Mouse (Mus musculus): ENCODE measurements around the gene Kif23. TPM values are rescaled to one million over a fixed set of nuclear protein-coding genes. Genes with fewer than 3 reads are reported as not detected.

Gene Kif23
- total and polyA plus RNA-seq, 2 experiments from 2014 or later = 4.4 to 5.8 TPM

GRCm38 (mm10) chr9:61982940-61983620 is 36.5 kb upstream of the Kif23 start:
- no peak overlapping the region for H3K9ac ChIP-seq (replicated peaks; ENCODE audit: low read length, poor library complexity, severe bottlenecking)
- H3K27ac ChIP-seq (ENCODE audit: low read depth, low read length) = no peak overlapping the region
- no peaks in the 10 kb centered on the region for H3K4me1 ChIP-seq (ENCODE audit: insufficient read depth, low read length)
- no peaks in the 10 kb centered on the region for H3K9me3 ChIP-seq (ENCODE audit: low read length)
- no peak for TF ChIP-seq CTCF (IDR thresholded peaks at IDR 0.05)
- H3K4me3 ChIP-seq (ENCODE audit: low read depth, low read length) = no peak overlapping the region
- no peak overlapping the region for H3K4me2 ChIP-seq (ENCODE audit: low read depth, low read length, poor library complexity, severe bottlenecking)
- no peaks in the 10 kb centered on the region for H3K36me3 ChIP-seq (ENCODE audit: insufficient read depth, low read length)
- WGBS = 89% methylated on average over 7 of the region's 7 CpGs
- DNase-seq (ENCODE audit: low spot score) (no peak), ATAC-seq (ENCODE audit: low FRiP score) (no peak)
- no peaks in the 10 kb centered on the region for H3K27me3 ChIP-seq (ENCODE audit: insufficient read depth, low read length)

GRCm38 (mm10) chr9:61981876-61982275 is 35.3 kb upstream of the Kif23 start:
- Histone ChIP-seq H3K9ac (replicated peaks; ENCODE audit: low read length, poor library complexity, severe bottlenecking) (no peak overlapping the region), H3K27ac (ENCODE audit: low read depth, low read length) (no peak overlapping the region), H3K36me3 (ENCODE audit: insufficient read depth, low read length) (no peaks in the 10 kb centered on the region), H3K4me1 (ENCODE audit: insufficient read depth, low read length) (no peaks in the 10 kb centered on the region), H3K4me2 (ENCODE audit: low read depth, low read length, poor library complexity, severe bottlenecking) (no peak overlapping the region), H3K9me3 (ENCODE audit: low read length) (no peaks in the 10 kb centered on the region), H3K4me3 (ENCODE audit: low read depth, low read length) (no peak overlapping the region), H3K27me3 (ENCODE audit: insufficient read depth, low read length) (no peaks in the 10 kb centered on the region)
- no peak for TF ChIP-seq CTCF (IDR thresholded peaks at IDR 0.05)
- no peak for ATAC-seq (ENCODE audit: low FRiP score)
- DNase-seq (ENCODE audit: low spot score) = no peak
- WGBS = 78% methylated on average over 5 of the region's 5 CpGs

- Histone ChIP-seq H3K9me3 (ENCODE audit: low read length) (no peaks in the 10 kb centered on the region), H3K27me3 (ENCODE audit: insufficient read depth, low read length) (no peaks in the 10 kb centered on the region), H3K36me3 (ENCODE audit: insufficient read depth, low read length) (no peaks in the 10 kb centered on the region), H3K4me1 (ENCODE audit: insufficient read depth, low read length) (no peaks in the 10 kb centered on the region), H3K27ac (ENCODE audit: low read depth, low read length) (no peak overlapping the region), H3K9ac (replicated peaks; ENCODE audit: low read length, poor library complexity, severe bottlenecking) (no peak overlapping the region), H3K4me2 (ENCODE audit: low read depth, low read length, poor library complexity, severe bottlenecking) (no peak overlapping the region), H3K4me3 (ENCODE audit: low read depth, low read length) (no peak overlapping the region)
- ATAC-seq (ENCODE audit: low FRiP score) (no peak), DNase-seq (ENCODE audit: low spot score) (no peak)
- WGBS = 91% methylated on average over 2 of the region's 2 CpGs
- TF ChIP-seq CTCF (IDR thresholded peaks at IDR 0.05) = peak; percentile 30
Measured at GRCm38 (mm10) chr9:61979983-61980382, 33.4 kb upstream of the Kif23 start.

- no peak for ATAC-seq (ENCODE audit: low FRiP score)
- Histone ChIP-seq H3K27me3 (ENCODE audit: insufficient read depth, low read length) (no peaks in the 10 kb centered on the region), H3K36me3 (ENCODE audit: insufficient read depth, low read length) (no peaks in the 10 kb centered on the region), H3K4me2 (ENCODE audit: low read depth, low read length, poor library complexity, severe bottlenecking) (no peak overlapping the region), H3K27ac (ENCODE audit: low read depth, low read length) (no peak overlapping the region), H3K9ac (replicated peaks; ENCODE audit: low read length, poor library complexity, severe bottlenecking) (no peak overlapping the region), H3K4me3 (ENCODE audit: low read depth, low read length) (no peak overlapping the region), H3K9me3 (ENCODE audit: low read length) (no peaks in the 10 kb centered on the region), H3K4me1 (ENCODE audit: insufficient read depth, low read length) (no peaks in the 10 kb centered on the region)
- 93% methylated on average over 13 of the region's 13 CpGs for WGBS
- no peak for TF ChIP-seq CTCF (IDR thresholded peaks at IDR 0.05)
- no peak for DNase-seq (ENCODE audit: low spot score)
Measured at GRCm38 (mm10) chr9:61977258-61977945, 30.8 kb upstream of the Kif23 start.

- ATAC-seq (ENCODE audit: low FRiP score) = no peak
- Histone ChIP-seq H3K4me3 (ENCODE audit: low read depth, low read length) (no peak overlapping the region), H3K27ac (ENCODE audit: low read depth, low read length) (no peak overlapping the region), H3K4me2 (ENCODE audit: low read depth, low read length, poor library complexity, severe bottlenecking) (no peak overlapping the region), H3K36me3 (ENCODE audit: insufficient read depth, low read length) (no peaks in the 10 kb centered on the region), H3K9me3 (ENCODE audit: low read length) (no peaks in the 10 kb centered on the region), H3K27me3 (ENCODE audit: insufficient read depth, low read length) (no peaks in the 10 kb centered on the region), H3K4me1 (ENCODE audit: insufficient read depth, low read length) (no peaks in the 10 kb centered on the region), H3K9ac (replicated peaks; ENCODE audit: low read length, poor library complexity, severe bottlenecking) (no peak overlapping the region)
- WGBS = 60% methylated on average over 7 of the region's 9 CpGs
- DNase-seq (ENCODE audit: low spot score) = no peak
- no peak for TF ChIP-seq CTCF (IDR thresholded peaks at IDR 0.05)
Measured at GRCm38 (mm10) chr9:61972031-61972430, 25.5 kb upstream of the Kif23 start.

GRCm38 (mm10) chr9:61971045-61971444 is 24.5 kb upstream of the Kif23 start:
- H3K9ac ChIP-seq (replicated peaks; ENCODE audit: low read length, poor library complexity, severe bottlenecking) = no peak overlapping the region
- 77% methylated on average over 3 of the region's 3 CpGs for WGBS
- H3K4me2 ChIP-seq (ENCODE audit: low read depth, low read length, poor library complexity, severe bottlenecking) = no peak overlapping the region
- H3K27me3 ChIP-seq (ENCODE audit: insufficient read depth, low read length) = no peaks in the 10 kb centered on the region
- no peak overlapping the region for H3K27ac ChIP-seq (ENCODE audit: low read depth, low read length)
- H3K9me3 ChIP-seq (ENCODE audit: low read length) = no peaks in the 10 kb centered on the region
- no peak for TF ChIP-seq CTCF (IDR thresholded peaks at IDR 0.05)
- no peaks in the 10 kb centered on the region for H3K4me1 ChIP-seq (ENCODE audit: insufficient read depth, low read length)
- no peak overlapping the region for H3K4me3 ChIP-seq (ENCODE audit: low read depth, low read length)
- no peaks in the 10 kb centered on the region for H3K36me3 ChIP-seq (ENCODE audit: insufficient read depth, low read length)
- ATAC-seq (ENCODE audit: low FRiP score) (no peak), DNase-seq (ENCODE audit: low spot score) (no peak)

Data from midbrain, postnatal 0 days (tissue).